Mouse (Mus musculus) embryonic facial prominence, embryonic 15.5 days (tissue): ENCODE measurements around the gene Susd4. TPM values are rescaled to one million over a fixed set of nuclear protein-coding genes. Genes with fewer than 3 reads are reported as not detected.

Experiments used
- ATAC-seq: fragments of 200-750 bp; cut with Nextera tagmentation; 2 replicates; pipeline ENCODE4 v1.8.0; 2017; ENCODE audit warnings: low read depth, moderate TSS enrichment; ENCODE audit not compliant: insufficient number of reproducible peaks, low FRiP score, low TSS enrichment
- H3K27ac ChIP-seq: fragments of 300-500 bp; sonication (generic); replicated peaks from 2 replicates; pipeline ENCODE4 v1.5.1; 2015; ENCODE audit warnings: mild to moderate bottlenecking, inconsistent platforms
- H3K27me3 ChIP-seq: fragments of 300-500 bp; sonication (generic); 2 replicates; pipeline ENCODE4 v1.6.1; 2015; ENCODE audit warnings: inconsistent platforms
- H3K36me3 ChIP-seq: fragments of 300-500 bp; sonication (generic); 2 replicates; pipeline ENCODE4 v1.6.1; 2015; ENCODE audit warnings: mild to moderate bottlenecking, inconsistent platforms
- H3K4me1 ChIP-seq: fragments of 300-500 bp; sonication (generic); 2 replicates; pipeline ENCODE4 v1.6.1; 2015; ENCODE audit warnings: inconsistent platforms
- H3K4me2 ChIP-seq: fragments of 300-500 bp; sonication (generic); replicated peaks from 2 replicates; pipeline ENCODE4 v1.6.1; 2015; ENCODE audit warnings: mild to moderate bottlenecking, inconsistent platforms
- H3K4me3 ChIP-seq: fragments of 300-500 bp; sonication (generic); replicated peaks from 2 replicates; pipeline ENCODE4 v1.5.1; 2015; ENCODE audit warnings: mild to moderate bottlenecking, inconsistent platforms
- H3K9ac ChIP-seq: fragments of 300-500 bp; sonication (generic); 2 replicates; pipeline ENCODE4 v1.6.1; 2015; ENCODE audit warnings: inconsistent platforms
- H3K9me3 ChIP-seq: fragments of 300-500 bp; sonication (generic); replicated peaks from 2 replicates; pipeline ENCODE4 v1.6.1; 2016; ENCODE audit warnings: inconsistent platforms
- WGBS: fragments of 180-500 bp; shearing (Covaris S2); methylation state at CpG from one replicate; pipeline ENCODE4 v1.1.7; 2015; 5-methylcytosine and 5-hydroxymethylcytosine counted together
- polyA plus RNA-seq: library from polyadenylated mRNA; unstranded; fragments of >200 nt; fragmentation: Nextera tagmentation; extraction: Ambion mirVana; gene quantifications from 2 replicates; pipeline ENCODE4 v1.2.1, GENCODE M21; 2015

Gene Susd4
- 12.6 and 14.8 TPM in 2 replicates for polyA plus RNA-seq

- Histone ChIP-seq H3K36me3 (no peaks in the 10 kb centered on the region), H3K4me1 (peaks cover 18% of the 10 kb centered on the region), H3K27me3 (peaks cover 16% of the 10 kb centered on the region), H3K9me3 (no peaks in the 10 kb centered on the region), H3K4me2 (peak within 1 kb of the TSS; percentile 90), H3K27ac (0 out of 2 replicates have a peak within 1 kb of the TSS, but pooled peaks have one; percentile 28), H3K9ac (peak within 1 kb of the TSS; percentile 26; the same call in 1 of the 2 replicates), H3K4me3 (peak within 1 kb of the TSS; percentile 63)
- WGBS: under 1% methylated on average over 93 of the region's 95 CpGs
- ATAC-seq: peak; percentile 80
Measured at GRCm38 (mm10) chr1:182763716-182764461, at the start of gene Susd4. Gene Susd4, plus strand, starts transcription at chr1:182763860.

DNA sequence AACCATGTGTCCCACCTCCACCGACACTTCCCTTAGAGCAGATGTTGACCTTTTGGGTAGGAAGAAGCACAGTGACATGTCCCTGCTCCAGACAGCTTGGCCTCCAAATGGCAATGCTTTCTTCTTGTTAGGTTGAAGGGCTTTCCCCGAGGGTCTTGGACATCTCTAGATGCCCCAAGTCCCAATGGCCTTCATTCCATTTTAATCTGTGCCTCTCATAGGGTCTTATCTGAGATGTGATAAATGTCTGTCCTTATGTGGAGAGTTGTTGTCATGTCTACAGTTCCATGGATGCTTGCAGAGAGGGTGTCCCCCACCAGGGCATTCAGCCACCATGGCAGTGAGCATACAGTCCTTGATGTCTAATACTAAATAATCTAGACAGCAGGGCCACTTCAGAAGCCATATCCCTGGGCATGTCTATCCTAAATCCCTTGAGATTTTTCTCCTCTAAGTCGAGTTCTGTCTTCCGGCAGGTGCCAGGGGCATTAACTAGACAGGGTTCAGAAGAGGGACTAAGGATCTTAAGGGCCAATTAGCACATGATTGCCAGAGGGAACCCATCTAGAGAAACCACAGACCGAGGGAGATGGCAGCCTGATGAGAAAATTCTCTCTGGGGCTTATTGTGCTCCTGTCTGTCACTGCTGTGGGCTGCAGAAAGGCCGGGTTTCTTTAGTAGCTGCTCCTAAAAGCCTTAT lies 49.3 kb upstream of the Susd4 start:
- Histone ChIP-seq H3K9ac (no peak overlapping the region), H3K4me3 (no peak overlapping the region), H3K4me1 (no peaks in the 10 kb centered on the region), H3K27me3 (no peaks in the 10 kb centered on the region), H3K36me3 (no peaks in the 10 kb centered on the region), H3K9me3 (no peaks in the 10 kb centered on the region), H3K4me2 (no peak overlapping the region), H3K27ac (no peak overlapping the region)
- ATAC-seq: no peak
- whole genome bisulfite sequencing: 57% methylated on average over 6 of the region's 6 CpGs

GRCm38 (mm10) chr1:182727541-182727940 lies 36.1 kb upstream of the Susd4 start:
- ATAC-seq: no peak

GRCm38 (mm10) chr1:182729002-182729401 lies 34.7 kb upstream of the Susd4 start:
- no peaks in the 10 kb centered on the region for H3K4me1 ChIP-seq
- no peak overlapping the region for H3K4me3 ChIP-seq
- ATAC-seq: no peak
- WGBS: 74% methylated on average over 9 of the region's 9 CpGs
- no peaks in the 10 kb centered on the region for H3K27me3 ChIP-seq
- H3K9ac ChIP-seq: no peak overlapping the region
- H3K27ac ChIP-seq: no peak overlapping the region
- no peaks in the 10 kb centered on the region for H3K36me3 ChIP-seq
- no peaks in the 10 kb centered on the region for H3K9me3 ChIP-seq
- no peak overlapping the region for H3K4me2 ChIP-seq

More at GRCm38 (mm10) chr1:182727541-182727940, 36.1 kb upstream of the Susd4 start:
- no peaks in the 10 kb centered on the region for H3K4me1 ChIP-seq
- no peaks in the 10 kb centered on the region for H3K27me3 ChIP-seq
- H3K36me3 ChIP-seq: no peaks in the 10 kb centered on the region
- H3K4me2 ChIP-seq: no peak overlapping the region
- H3K9ac ChIP-seq: no peak overlapping the region
- H3K27ac ChIP-seq: no peak overlapping the region
- WGBS: 49% methylated on average over 12 of the region's 12 CpGs
- H3K9me3 ChIP-seq: no peaks in the 10 kb centered on the region
- H3K4me3 ChIP-seq: no peak overlapping the region

- Histone ChIP-seq H3K4me2 (no peak overlapping the region), H3K4me1 (no peaks in the 10 kb centered on the region), H3K36me3 (no peaks in the 10 kb centered on the region), H3K9ac (no peak overlapping the region), H3K27ac (no peak overlapping the region), H3K4me3 (no peak overlapping the region), H3K9me3 (no peaks in the 10 kb centered on the region), H3K27me3 (no peaks in the 10 kb centered on the region)
- WGBS: 43% methylated on average over 7 of the region's 7 CpGs
- ATAC-seq: no peak
Measured at GRCm38 (mm10) chr1:182732695-182733094, 31.0 kb upstream of the Susd4 start.

- H3K4me3 ChIP-seq: no peak overlapping the region
- WGBS: 53% methylated on average over 4 of the region's 4 CpGs
- no peak for ATAC-seq
- no peak overlapping the region for H3K9ac ChIP-seq
- no peaks in the 10 kb centered on the region for H3K27me3 ChIP-seq
- H3K9me3 ChIP-seq: no peaks in the 10 kb centered on the region
- H3K4me2 ChIP-seq: no peak overlapping the region
- H3K36me3 ChIP-seq: no peaks in the 10 kb centered on the region
- no peak overlapping the region for H3K27ac ChIP-seq
- no peaks in the 10 kb centered on the region for H3K4me1 ChIP-seq
Measured at GRCm38 (mm10) chr1:182735891-182736290, 27.8 kb upstream of the Susd4 start.

DNA sequence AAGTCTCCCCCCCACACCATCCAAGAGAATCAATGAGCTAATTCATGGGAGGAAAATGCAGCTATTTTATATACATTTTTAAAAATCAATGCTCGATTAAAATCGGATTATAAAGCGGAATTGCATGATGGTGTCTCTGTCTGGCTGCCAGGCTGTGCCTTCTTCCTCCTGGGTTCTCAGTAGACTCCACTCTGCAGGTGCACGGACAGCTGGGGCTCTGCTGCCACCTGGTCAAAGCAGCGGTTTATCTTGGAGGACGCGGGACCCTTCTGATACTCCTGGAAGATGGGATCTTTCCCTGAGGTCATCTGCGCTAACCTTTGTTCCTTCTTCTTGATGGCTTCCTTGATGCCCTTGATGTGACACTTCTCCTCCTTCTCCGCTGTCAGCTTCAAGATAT lies 16.6 kb upstream of the Susd4 start:
- no peak overlapping the region for H3K4me3 ChIP-seq
- no peak overlapping the region for H3K4me2 ChIP-seq
- H3K9ac ChIP-seq: no peak overlapping the region
- H3K4me1 ChIP-seq: no peaks in the 10 kb centered on the region
- WGBS: 93% methylated on average over 9 of the region's 9 CpGs
- ATAC-seq: no peak
- H3K9me3 ChIP-seq: no peaks in the 10 kb centered on the region
- no peaks in the 10 kb centered on the region for H3K36me3 ChIP-seq
- H3K27ac ChIP-seq: no peak overlapping the region
- H3K27me3 ChIP-seq: 0 out of 2 replicates have a peak, but pooled peaks cover 2% of the 10 kb centered on the region

DNA sequence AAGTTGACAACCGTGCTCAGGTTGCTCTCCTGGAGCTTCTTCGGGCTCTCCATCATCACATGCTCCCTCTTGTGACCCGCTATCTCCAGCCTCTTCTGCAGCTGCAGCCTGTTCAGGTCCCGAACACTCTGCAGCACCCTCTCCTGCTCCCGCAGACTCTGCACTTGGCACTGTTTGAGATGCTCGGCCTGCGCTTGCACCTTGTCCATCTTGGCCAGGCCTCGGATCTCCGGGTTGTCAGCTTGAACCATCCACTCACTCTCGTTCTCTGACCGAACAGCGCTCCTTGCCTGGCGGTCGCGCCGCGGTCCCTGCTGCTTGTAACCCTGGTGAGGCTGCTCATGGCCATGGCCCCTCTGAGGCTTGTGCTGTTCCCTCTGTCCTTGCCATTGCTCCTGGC lies 15.8 kb upstream of the Susd4 start:
- H3K9me3 ChIP-seq: no peaks in the 10 kb centered on the region
- H3K4me3 ChIP-seq: no peak overlapping the region
- no peak overlapping the region for H3K9ac ChIP-seq
- WGBS: 85% methylated on average over 17 of the region's 17 CpGs
- no peak overlapping the region for H3K4me2 ChIP-seq
- H3K36me3 ChIP-seq: no peaks in the 10 kb centered on the region
- H3K27ac ChIP-seq: no peak overlapping the region
- H3K27me3 ChIP-seq: 0 out of 2 replicates have a peak, but pooled peaks cover 2% of the 10 kb centered on the region
- no peak for ATAC-seq
- H3K4me1 ChIP-seq: no peaks in the 10 kb centered on the region

GRCm38 (mm10) chr1:182749080-182749479 lies 14.6 kb upstream of the Susd4 start, which contains the start of gene Ccdc185:
Gene Ccdc185, minus strand, starts transcription at chr1:182749180.
- no peaks in the 10 kb centered on the region for H3K4me1 ChIP-seq
- H3K4me3 ChIP-seq: no peak within 1 kb of the TSS
- no peaks in the 10 kb centered on the region for H3K36me3 ChIP-seq
- no peaks in the 10 kb centered on the region for H3K9me3 ChIP-seq
- no peak for ATAC-seq
- H3K27ac ChIP-seq: no peak within 1 kb of the TSS
- 0 out of 2 replicates have a peak, but pooled peaks cover 2% of the 10 kb centered on the region for H3K27me3 ChIP-seq
- 93% methylated on average over 9 of the region's 9 CpGs for WGBS
- H3K4me2 ChIP-seq: no peak within 1 kb of the TSS
- no peak within 1 kb of the TSS for H3K9ac ChIP-seq

DNA sequence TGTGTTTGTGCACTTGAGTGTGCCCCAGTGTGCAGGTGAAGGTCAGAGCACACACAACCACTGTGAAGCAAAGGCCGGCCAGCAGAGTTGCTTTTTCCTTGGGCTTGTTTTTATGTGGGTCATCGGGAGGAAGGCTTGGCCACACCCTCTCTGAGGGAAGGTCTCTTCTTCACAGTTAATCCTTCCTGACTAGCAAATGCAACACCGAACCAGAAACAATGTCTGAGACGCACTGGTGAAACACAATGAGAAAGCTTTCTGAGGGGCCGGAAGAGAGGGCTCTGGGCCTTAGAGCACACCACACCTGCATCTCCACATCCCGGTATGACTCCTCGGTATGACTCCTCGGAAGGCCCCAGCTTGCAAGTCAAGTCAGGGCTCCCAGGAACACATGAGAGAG lies 12.4 kb upstream of the Susd4 start:
- Histone ChIP-seq H3K27me3 (0 out of 2 replicates have a peak, but pooled peaks cover 2% of the 10 kb centered on the region), H3K4me2 (no peak overlapping the region), H3K4me1 (no peaks in the 10 kb centered on the region), H3K27ac (no peak overlapping the region), H3K36me3 (no peaks in the 10 kb centered on the region), H3K9me3 (no peaks in the 10 kb centered on the region), H3K4me3 (no peak overlapping the region), H3K9ac (no peak overlapping the region)
- no peak for ATAC-seq
- WGBS: 77% methylated on average over 8 of the region's 8 CpGs

GRCm38 (mm10) chr1:182753694-182754093 lies 10.0 kb upstream of the Susd4 start:
- H3K9ac ChIP-seq: no peak overlapping the region
- H3K4me2 ChIP-seq: no peak overlapping the region
- H3K27ac ChIP-seq: no peak overlapping the region
- H3K4me3 ChIP-seq: no peak overlapping the region
- ATAC-seq: no peak
- H3K4me1 ChIP-seq: no peaks in the 10 kb centered on the region
- no peaks in the 10 kb centered on the region for H3K27me3 ChIP-seq
- WGBS: 67% methylated on average over 8 of the region's 8 CpGs
- H3K36me3 ChIP-seq: no peaks in the 10 kb centered on the region
- no peaks in the 10 kb centered on the region for H3K9me3 ChIP-seq
